Mouse (Mus musculus): ENCODE measurements around the gene Rbp4. TPM values are rescaled to one million over a fixed set of nuclear protein-coding genes. Genes with fewer than 3 reads are reported as not detected.

Rbp4 gene
- polyA plus RNA-seq, 1 experiment from 2014 or later = 1.3 TPM

DNA sequence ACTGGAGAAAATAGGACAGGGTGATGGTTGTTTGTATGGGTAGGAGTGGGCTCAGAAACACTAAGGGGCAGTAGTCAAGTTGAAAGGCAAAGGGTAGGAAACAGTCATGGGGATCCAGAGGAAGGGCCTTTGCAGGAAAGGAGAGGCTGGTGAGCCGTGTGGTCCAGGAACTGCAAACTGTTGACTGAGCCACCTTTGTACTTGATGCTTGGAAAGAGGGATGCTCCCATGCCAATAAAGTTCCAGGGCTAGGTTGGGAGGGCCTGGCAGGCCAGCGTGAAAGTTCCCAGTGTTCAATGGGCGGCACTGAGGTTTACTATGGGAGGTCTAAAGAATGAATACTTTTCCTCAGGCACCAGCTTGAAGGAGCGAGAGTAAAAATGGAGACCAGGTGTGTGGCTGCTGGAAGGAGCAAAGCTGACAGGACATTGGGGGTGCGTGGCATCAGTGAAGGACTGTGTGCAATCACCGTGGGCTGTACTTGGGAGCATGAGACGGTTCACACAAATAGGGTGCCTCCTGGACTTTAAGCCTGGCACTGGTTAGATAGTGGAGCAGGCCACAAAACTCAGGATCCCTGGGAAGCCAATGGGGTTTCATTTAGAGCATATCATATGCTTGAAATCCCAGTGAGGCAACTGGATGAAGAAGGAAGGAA is 10.1 kb downstream of the Rbp4 start:
- Histone ChIP-seq H3K27ac (no peak overlapping the region), H3K4me1 (no peaks in the 10 kb centered on the region), H3K36me3 (replicated peaks) (no peaks in the 10 kb centered on the region), H3K9me3 (no peaks in the 10 kb centered on the region), H3K4me3 (no peak overlapping the region), H3K27me3 (ENCODE audit: poor library complexity, severe bottlenecking) (peaks cover 6% of the 10 kb centered on the region; the same call in 1 of the 2 replicates)
- no peak for DNase-seq (ENCODE audit: extremely low spot score, low spot score)
- 90% methylated on average over 7 of the region's 7 CpGs for WGBS

DNA sequence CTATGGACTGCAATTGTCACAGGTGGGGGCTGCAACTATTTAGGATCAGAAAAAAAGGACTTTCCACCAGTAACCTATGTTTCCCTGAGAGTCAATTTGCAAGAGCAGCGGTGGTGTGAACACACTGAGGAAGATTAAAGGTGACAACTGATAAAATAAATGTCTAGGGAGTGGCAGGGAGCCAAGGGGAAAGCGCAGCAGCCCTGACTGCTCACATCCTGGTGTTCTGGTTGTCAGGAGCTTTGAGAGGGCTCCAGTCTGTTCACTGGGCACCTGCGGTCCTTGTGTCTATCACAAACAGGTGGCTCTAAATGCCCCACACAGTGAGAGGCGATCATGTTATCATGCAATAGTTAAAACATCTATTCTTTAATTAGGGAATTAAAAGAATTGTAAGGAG is 12.5 kb downstream of the Rbp4 start:
- H3K36me3 ChIP-seq (replicated peaks) = no peaks in the 10 kb centered on the region
- 54% methylated on average over 4 of the region's 4 CpGs for WGBS
- H3K9me3 ChIP-seq = no peaks in the 10 kb centered on the region
- no peak for DNase-seq (ENCODE audit: extremely low spot score, low spot score)
- H3K27ac ChIP-seq = no peak overlapping the region
- peaks cover 6% of the 10 kb centered on the region; the same call in 1 of the 2 replicates for H3K27me3 ChIP-seq (ENCODE audit: poor library complexity, severe bottlenecking)
- H3K4me1 ChIP-seq = no peaks in the 10 kb centered on the region
- no peak overlapping the region for H3K4me3 ChIP-seq

GRCm38 (mm10) chr19:38111056-38111455 is 14.0 kb downstream of the Rbp4 start:
- peaks cover 6% of the 10 kb centered on the region; the same call in 1 of the 2 replicates for H3K27me3 ChIP-seq (ENCODE audit: poor library complexity, severe bottlenecking)
- H3K4me3 ChIP-seq = no peak overlapping the region
- no peak overlapping the region for H3K27ac ChIP-seq
- WGBS = 82% methylated on average over 8 of the region's 8 CpGs
- H3K36me3 ChIP-seq (replicated peaks) = no peaks in the 10 kb centered on the region
- DNase-seq (ENCODE audit: extremely low spot score, low spot score) = no peak
- H3K9me3 ChIP-seq = no peaks in the 10 kb centered on the region
- H3K4me1 ChIP-seq = no peaks in the 10 kb centered on the region

GRCm38 (mm10) chr19:38109506-38110242 is 15.4 kb downstream of the Rbp4 start:
- DNase-seq (ENCODE audit: extremely low spot score, low spot score) = no peak
- H3K36me3 ChIP-seq (replicated peaks) = no peaks in the 10 kb centered on the region
- no peaks in the 10 kb centered on the region for H3K9me3 ChIP-seq
- H3K4me1 ChIP-seq = no peaks in the 10 kb centered on the region
- no peak overlapping the region for H3K4me3 ChIP-seq
- 93% methylated on average over 15 of the region's 15 CpGs for WGBS
- no peak overlapping the region for H3K27ac ChIP-seq
- H3K27me3 ChIP-seq (ENCODE audit: poor library complexity, severe bottlenecking) = peaks cover 11% of the 10 kb centered on the region

DNA sequence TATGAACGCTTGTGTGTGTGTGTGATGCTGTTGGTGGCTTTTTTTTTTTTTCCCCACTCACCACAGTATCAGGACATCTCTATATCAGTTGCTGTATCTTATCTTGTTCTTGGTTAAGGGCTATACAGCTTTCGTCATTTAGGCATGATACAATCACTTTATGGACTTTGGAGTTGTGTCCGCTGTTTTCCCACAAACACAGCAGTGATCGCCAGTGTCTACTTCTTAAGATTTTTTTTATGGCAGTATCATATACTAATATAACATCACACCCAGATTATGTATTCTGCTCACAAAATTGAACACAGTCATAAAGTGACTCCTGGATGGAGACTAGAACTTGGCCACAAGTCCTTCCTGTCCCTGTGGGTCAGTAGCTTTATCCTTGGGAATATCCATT is 17.2 kb downstream of the Rbp4 start:
- WGBS = 93% methylated on average over 4 of the region's 4 CpGs
- H3K4me1 ChIP-seq = no peaks in the 10 kb centered on the region
- no peak for DNase-seq (ENCODE audit: extremely low spot score, low spot score)
- no peak overlapping the region for H3K27ac ChIP-seq
- no peaks in the 10 kb centered on the region for H3K9me3 ChIP-seq
- no peak overlapping the region for H3K4me3 ChIP-seq
- peaks cover 11% of the 10 kb centered on the region for H3K27me3 ChIP-seq (ENCODE audit: poor library complexity, severe bottlenecking)
- no peaks in the 10 kb centered on the region for H3K36me3 ChIP-seq (replicated peaks)

DNA sequence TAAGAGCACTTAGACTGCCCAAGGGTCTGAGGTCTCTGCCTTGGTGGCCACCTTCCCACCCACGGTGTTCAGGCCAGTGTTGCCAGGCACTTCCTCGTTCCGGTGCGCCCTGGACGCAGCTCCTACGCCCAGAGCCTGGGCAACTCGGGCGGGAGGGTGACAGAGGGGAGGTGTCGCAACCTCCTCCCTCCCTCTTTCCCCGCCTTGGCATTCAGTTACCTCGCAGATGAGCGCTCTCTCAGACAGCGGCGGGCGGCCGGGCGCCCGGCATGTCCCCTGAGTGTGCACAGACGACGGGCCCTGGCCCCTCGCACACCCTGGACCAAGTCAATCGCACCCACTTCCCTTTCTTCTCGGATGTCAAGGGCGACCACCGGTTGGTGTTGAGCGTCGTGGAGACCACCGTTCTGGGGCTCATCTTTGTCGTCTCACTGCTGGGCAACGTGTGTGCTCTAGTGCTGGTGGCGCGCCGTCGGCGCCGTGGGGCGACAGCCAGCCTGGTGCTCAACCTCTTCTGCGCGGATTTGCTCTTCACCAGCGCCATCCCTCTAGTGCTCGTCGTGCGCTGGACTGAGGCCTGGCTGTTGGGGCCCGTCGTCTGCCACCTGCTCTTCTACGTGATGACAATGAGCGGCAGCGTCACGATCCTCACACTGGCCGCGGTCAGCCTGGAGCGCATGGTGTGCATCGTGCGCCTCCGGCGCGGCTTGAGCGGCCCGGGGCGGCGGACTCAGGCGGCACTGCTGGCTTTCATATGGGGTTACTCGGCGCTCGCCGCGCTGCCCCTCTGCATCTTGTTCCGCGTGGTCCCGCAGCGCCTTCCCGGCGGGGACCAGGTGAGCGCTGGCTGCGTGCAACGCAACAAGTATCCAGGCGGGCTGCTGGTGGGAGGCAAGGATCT is 28.0 kb downstream of the Rbp4 start, which contains the start of gene Ffar4:
Ffar4 (plus strand) TSS at position 214 of the 901 bp plus-strand sequence.
- Histone ChIP-seq H3K27ac (no peak within 1 kb of the TSS), H3K27me3 (ENCODE audit: poor library complexity, severe bottlenecking) (peaks cover 79% of the 10 kb centered on the region), H3K4me3 (peak within 1 kb of the TSS; percentile 47), H3K36me3 (replicated peaks) (no peaks in the 10 kb centered on the region), H3K9me3 (no peaks in the 10 kb centered on the region), H3K4me1 (peaks cover 22% of the 10 kb centered on the region)
- peak; percentile 26 for DNase-seq (ENCODE audit: extremely low spot score, low spot score)
- under 1% methylated on average over 77 of the region's 77 CpGs for WGBS

DNA sequence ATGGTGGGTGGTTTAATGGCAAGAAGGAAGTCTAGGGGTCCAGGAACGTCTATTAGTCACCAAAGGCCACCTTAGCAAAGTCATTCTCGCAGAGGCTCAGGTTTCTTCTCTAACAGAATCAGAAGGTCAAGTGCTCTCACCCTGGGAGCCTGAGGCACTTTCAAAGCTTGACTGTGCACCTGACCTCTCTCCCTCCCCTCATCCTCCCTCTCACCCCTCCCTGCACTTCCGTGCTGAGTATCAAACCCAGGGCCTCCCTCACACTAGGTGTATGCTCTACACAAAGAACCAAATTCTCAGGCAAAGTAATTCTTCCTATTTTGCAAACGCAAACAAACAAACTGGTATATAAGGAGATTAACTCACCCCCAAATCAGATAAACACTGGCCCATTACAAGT is 28.9 kb downstream of the Rbp4 start:
- H3K9me3 ChIP-seq = no peaks in the 10 kb centered on the region
- peaks cover 78% of the 10 kb centered on the region for H3K27me3 ChIP-seq (ENCODE audit: poor library complexity, severe bottlenecking)
- no peaks in the 10 kb centered on the region for H3K36me3 ChIP-seq (replicated peaks)
- H3K4me1 ChIP-seq = peaks cover 30% of the 10 kb centered on the region
- no peak overlapping the region for H3K27ac ChIP-seq
- DNase-seq (ENCODE audit: extremely low spot score, low spot score) = no peak
- no peak overlapping the region for H3K4me3 ChIP-seq
- WGBS = 14% methylated on average over 4 of the region's 4 CpGs

DNA sequence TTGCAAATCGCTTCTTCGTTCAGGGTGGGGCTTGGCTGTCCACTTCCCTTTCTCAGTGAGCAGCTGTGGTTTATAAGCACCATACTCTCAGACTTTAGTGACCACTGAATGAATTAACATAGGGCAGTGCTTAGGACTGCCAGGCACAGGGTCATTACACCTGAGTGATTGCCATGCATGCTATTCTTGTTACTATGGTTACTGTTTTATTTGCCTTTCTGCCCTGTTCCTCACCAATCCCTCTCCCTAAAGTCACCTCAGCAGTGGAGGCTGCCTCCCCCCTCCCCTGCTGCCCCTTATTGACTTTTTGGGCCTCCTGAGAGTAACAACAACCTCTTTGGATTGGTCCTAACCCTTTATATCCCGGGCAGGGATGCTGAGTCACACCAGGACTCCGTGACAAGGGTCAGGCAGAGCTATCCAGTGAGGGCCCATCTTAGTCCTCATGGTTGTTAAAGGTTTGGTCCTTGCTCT is 33.5 kb downstream of the Rbp4 start:
- peaks cover 17% of the 10 kb centered on the region for H3K4me1 ChIP-seq
- peaks cover 34% of the 10 kb centered on the region for H3K27me3 ChIP-seq (ENCODE audit: poor library complexity, severe bottlenecking)
- no peaks in the 10 kb centered on the region for H3K9me3 ChIP-seq
- no peaks in the 10 kb centered on the region for H3K36me3 ChIP-seq (replicated peaks)
- 69% methylated on average over 4 of the region's 4 CpGs for WGBS
- H3K27ac ChIP-seq = no peak overlapping the region
- no peak overlapping the region for H3K4me3 ChIP-seq
- DNase-seq (ENCODE audit: extremely low spot score, low spot score) = no peak

DNA sequence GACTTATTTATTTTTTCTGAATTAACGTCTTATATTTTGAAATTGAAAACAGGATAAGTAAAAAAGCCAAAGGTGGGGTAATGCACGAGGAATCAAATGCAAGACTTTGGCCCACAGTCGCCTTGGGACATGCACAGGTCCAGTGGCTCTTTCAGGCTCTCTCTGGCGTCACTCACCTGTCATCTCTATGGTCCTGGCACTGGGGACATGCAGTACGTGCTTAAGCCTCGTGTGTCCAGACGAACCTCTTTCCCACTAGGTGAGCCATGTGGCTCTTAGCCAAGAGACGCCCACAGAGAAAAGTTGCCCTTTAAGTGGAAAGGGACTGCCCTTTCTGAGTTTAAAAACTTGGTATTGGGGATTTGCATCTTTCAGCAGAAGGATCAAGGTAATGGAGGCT is 35.7 kb downstream of the Rbp4 start:
- no peaks in the 10 kb centered on the region for H3K9me3 ChIP-seq
- WGBS = 86% methylated on average over 8 of the region's 8 CpGs
- H3K36me3 ChIP-seq (replicated peaks) = no peaks in the 10 kb centered on the region
- peaks cover 8% of the 10 kb centered on the region for H3K4me1 ChIP-seq
- H3K4me3 ChIP-seq = no peak overlapping the region
- H3K27me3 ChIP-seq (ENCODE audit: poor library complexity, severe bottlenecking) = peaks cover 12% of the 10 kb centered on the region
- no peak for DNase-seq (ENCODE audit: extremely low spot score, low spot score)
- no peak overlapping the region for H3K27ac ChIP-seq

DNA sequence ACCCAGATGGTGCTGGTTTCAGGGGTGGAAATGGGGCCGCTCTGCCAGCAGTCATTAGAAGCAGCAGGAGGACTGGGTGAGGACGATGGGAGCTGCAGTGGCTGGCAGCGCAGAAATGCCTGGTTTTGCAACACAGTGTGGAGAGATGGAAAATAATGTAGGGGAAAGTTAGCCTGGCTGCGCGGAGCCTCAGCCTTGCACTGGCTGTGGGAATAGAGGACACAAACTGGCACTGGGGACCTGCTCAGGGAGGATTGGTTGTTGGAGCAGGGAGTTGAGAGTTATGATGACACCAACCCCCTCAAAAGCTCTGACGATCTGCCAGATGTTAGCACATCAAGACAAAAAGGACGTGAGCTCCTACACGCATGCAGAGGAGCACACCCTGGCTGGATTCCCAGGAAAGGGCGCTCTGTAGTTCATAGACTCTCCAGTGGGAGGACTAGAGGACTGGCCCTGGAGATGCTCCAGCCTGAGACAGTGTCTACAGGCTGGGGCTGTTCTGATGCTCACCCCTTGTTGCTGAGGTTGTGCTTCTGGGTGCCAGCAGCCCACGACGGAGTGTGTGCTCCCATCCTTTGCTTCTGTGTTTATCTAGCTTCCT is 38.0 kb downstream of the Rbp4 start:
- WGBS = 66% methylated on average over 11 of the region's 11 CpGs

DNA sequence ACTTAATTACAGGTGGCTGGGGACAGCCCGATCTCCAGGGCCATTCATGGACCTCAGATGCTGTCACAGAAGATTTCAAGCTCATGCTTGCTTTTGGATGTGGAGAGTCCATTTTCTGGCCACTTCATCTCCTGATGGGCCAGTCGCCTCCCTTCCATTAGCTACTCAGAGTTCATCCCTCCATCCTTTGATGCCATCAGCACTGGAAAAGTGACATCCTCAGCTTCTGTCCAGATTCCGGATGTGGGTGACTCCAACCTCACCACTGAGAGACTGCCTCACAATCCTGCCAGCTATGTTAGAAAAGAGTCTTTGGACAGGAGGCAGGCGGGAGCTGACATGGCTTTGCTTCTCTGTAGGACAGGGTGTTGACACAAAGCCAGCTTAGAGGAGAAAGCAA is 39.2 kb downstream of the Rbp4 start:
- 85% methylated on average over 4 of the region's 4 CpGs for WGBS
- Histone ChIP-seq H3K4me3 (no peak overlapping the region), H3K9me3 (no peaks in the 10 kb centered on the region), H3K27ac (no peak overlapping the region), H3K36me3 (replicated peaks) (no peaks in the 10 kb centered on the region), H3K4me1 (no peaks in the 10 kb centered on the region), H3K27me3 (ENCODE audit: poor library complexity, severe bottlenecking) (no peaks in the 10 kb centered on the region)
- DNase-seq (ENCODE audit: extremely low spot score, low spot score) = no peak

More for the DNA sequence above, 38.0 kb downstream of the Rbp4 start:
- H3K9me3 ChIP-seq = no peaks in the 10 kb centered on the region
- no peaks in the 10 kb centered on the region for H3K27me3 ChIP-seq (ENCODE audit: poor library complexity, severe bottlenecking)
- no peak overlapping the region for H3K27ac ChIP-seq
- DNase-seq (ENCODE audit: extremely low spot score, low spot score) = no peak
- H3K4me3 ChIP-seq = no peak overlapping the region
- H3K36me3 ChIP-seq (replicated peaks) = no peaks in the 10 kb centered on the region
- peaks cover 8% of the 10 kb centered on the region for H3K4me1 ChIP-seq

- Histone ChIP-seq H3K4me1 (no peaks in the 10 kb centered on the region), H3K36me3 (replicated peaks) (no peaks in the 10 kb centered on the region), H3K27ac (no peak overlapping the region), H3K27me3 (ENCODE audit: poor library complexity, severe bottlenecking) (no peaks in the 10 kb centered on the region), H3K9me3 (no peaks in the 10 kb centered on the region), H3K4me3 (no peak overlapping the region)
- no peak for DNase-seq (ENCODE audit: extremely low spot score, low spot score)
- 82% methylated on average over 5 of the region's 5 CpGs for WGBS
Measured at GRCm38 (mm10) chr19:38082931-38083525, 42.1 kb downstream of the Rbp4 start.

Measured in forebrain, embryonic 10.5 days (tissue).